Mouse (Mus musculus): Measurements from ENCODE around the gene Trak1. TPM values are rescaled to one million over a fixed set of nuclear protein-coding genes. Genes with fewer than 3 reads are reported as not detected.

The Trak1 gene
- total RNA-seq, 1 experiment: 18.9 TPM

- Histone ChIP-seq H3K4me1 (ENCODE audit: control insufficient read depth in 2 of 2, insufficient read depth in 2 of 2, low read length in 2 of 2, poor library complexity in 1 of 2) (peaks cover 0 to 5% of the 10 kb centered on the region in 2 experiments; a peak in 1 of 4 replicates), H3K27ac (ENCODE audit: insufficient read depth, low read depth, low read length, poor library complexity, severe bottlenecking) (no peak overlapping the region), H3K36me3 (ENCODE audit: control insufficient read depth, insufficient read depth, low read length, poor library complexity, severe bottlenecking) (peaks cover 5% of the 10 kb centered on the region; the same call in 1 of the 2 replicates), H3K9me3 (ENCODE audit: control insufficient read depth, insufficient read depth, low read depth, low read length) (no peaks in the 10 kb centered on the region), H3K4me3 (ENCODE audit: insufficient read depth in 1 of 2, low read depth in 1 of 2, low read length in 2 of 2, poor library complexity in 1 of 2, severe bottlenecking in 1 of 2) (no peak overlapping the region), H3K9ac (ENCODE audit: insufficient read depth, low read depth, low read length, poor library complexity, severe bottlenecking) (no peak overlapping the region)
- DNase-seq (ENCODE audit: low read depth, low spot score): no peak
- TF ChIP-seq ZC3H11A (IDR thresholded peaks at IDR 0.05; ENCODE audit: borderline replicate concordance, low read depth, low read length) (no peak), HCFC1 (IDR thresholded peaks at IDR 0.05; ENCODE audit: borderline replicate concordance, insufficient read depth, low read length) (no peak), CHD2 (IDR thresholded peaks at IDR 0.05; ENCODE audit: low read depth, low read length) (no peak), MAFK (IDR thresholded peaks at IDR 0.05; ENCODE audit: insufficient read depth, low read depth, low read length) (no peak), ZNF384 (IDR thresholded peaks at IDR 0.05; ENCODE audit: low read depth, low read length) (no peak)
- in situ Hi-C loops (cut with MboI; ENCODE audit: low sequenced_read_pairs in 2 of 2, unreplicated experiment in 2 of 2): no loop called here
Measured at GRCm38 (mm10) chr9:121394882-121395281, 97.6 kb downstream of the Trak1 start.

- Histone ChIP-seq H3K4me1 (ENCODE audit: control insufficient read depth in 2 of 2, insufficient read depth in 2 of 2, low read length in 2 of 2, poor library complexity in 1 of 2) (peaks cover 0 to 5% of the 10 kb centered on the region in 2 experiments; a peak in 1 of 4 replicates), H3K9ac (ENCODE audit: insufficient read depth, low read depth, low read length, poor library complexity, severe bottlenecking) (no peak overlapping the region), H3K9me3 (ENCODE audit: control insufficient read depth, insufficient read depth, low read depth, low read length) (no peaks in the 10 kb centered on the region), H3K27ac (ENCODE audit: insufficient read depth, low read depth, low read length, poor library complexity, severe bottlenecking) (no peak overlapping the region), H3K4me3 (ENCODE audit: insufficient read depth in 1 of 2, low read depth in 1 of 2, low read length in 2 of 2, poor library complexity in 1 of 2, severe bottlenecking in 1 of 2) (no peak overlapping the region), H3K36me3 (ENCODE audit: control insufficient read depth, insufficient read depth, low read length, poor library complexity, severe bottlenecking) (peaks cover 5% of the 10 kb centered on the region; the same call in 1 of the 2 replicates)
- no peak for DNase-seq (ENCODE audit: low read depth, low spot score)
- in situ Hi-C loops (cut with MboI; ENCODE audit: low sequenced_read_pairs in 2 of 2, unreplicated experiment in 2 of 2): no loop called here
- TF ChIP-seq HCFC1 (IDR thresholded peaks at IDR 0.05; ENCODE audit: borderline replicate concordance, insufficient read depth, low read length): no peak
- TF ChIP-seq ZNF384 (IDR thresholded peaks at IDR 0.05; ENCODE audit: low read depth, low read length): no peak
- no peak for TF ChIP-seq CHD2 (IDR thresholded peaks at IDR 0.05; ENCODE audit: low read depth, low read length)
Measured at GRCm38 (mm10) chr9:121395812-121396211, 98.5 kb downstream of the Trak1 start.

- in situ Hi-C loops (cut with MboI; ENCODE audit: low sequenced_read_pairs in 2 of 2, unreplicated experiment in 2 of 2): no loop called here
- Histone ChIP-seq H3K4me3 (ENCODE audit: insufficient read depth in 1 of 2, low read depth in 1 of 2, low read length in 2 of 2, poor library complexity in 1 of 2, severe bottlenecking in 1 of 2) (no peak overlapping the region), H3K9ac (ENCODE audit: insufficient read depth, low read depth, low read length, poor library complexity, severe bottlenecking) (no peak overlapping the region), H3K36me3 (ENCODE audit: control insufficient read depth, insufficient read depth, low read length, poor library complexity, severe bottlenecking) (peaks cover 5% of the 10 kb centered on the region; the same call in 1 of the 2 replicates), H3K9me3 (ENCODE audit: control insufficient read depth, insufficient read depth, low read depth, low read length) (no peaks in the 10 kb centered on the region), H3K27ac (ENCODE audit: insufficient read depth, low read depth, low read length, poor library complexity, severe bottlenecking) (no peak overlapping the region), H3K4me1 (ENCODE audit: control insufficient read depth in 2 of 2, insufficient read depth in 2 of 2, low read length in 2 of 2, poor library complexity in 1 of 2) (peaks cover 0 to 5% of the 10 kb centered on the region in 2 experiments; a peak in 1 of 4 replicates)
- TF ChIP-seq MAFK (IDR thresholded peaks at IDR 0.05; ENCODE audit: insufficient read depth, low read depth, low read length) (no peak), HCFC1 (IDR thresholded peaks at IDR 0.05; ENCODE audit: borderline replicate concordance, insufficient read depth, low read length) (no peak), CHD2 (IDR thresholded peaks at IDR 0.05; ENCODE audit: low read depth, low read length) (no peak), ZC3H11A (IDR thresholded peaks at IDR 0.05; ENCODE audit: borderline replicate concordance, low read depth, low read length) (no peak), ZNF384 (IDR thresholded peaks at IDR 0.05; ENCODE audit: low read depth, low read length) (no peak)
- no peak for DNase-seq (ENCODE audit: low read depth, low spot score)
Measured at GRCm38 (mm10) chr9:121398100-121398760, 100.9 kb downstream of the Trak1 start.

- TF ChIP-seq CHD2 (IDR thresholded peaks at IDR 0.05; ENCODE audit: low read depth, low read length) (no peak), MAFK (IDR thresholded peaks at IDR 0.05; ENCODE audit: insufficient read depth, low read depth, low read length) (no peak), ZC3H11A (IDR thresholded peaks at IDR 0.05; ENCODE audit: borderline replicate concordance, low read depth, low read length) (no peak), ZNF384 (IDR thresholded peaks at IDR 0.05; ENCODE audit: low read depth, low read length) (no peak), HCFC1 (IDR thresholded peaks at IDR 0.05; ENCODE audit: borderline replicate concordance, insufficient read depth, low read length) (no peak)
- H3K4me1 ChIP-seq (ENCODE audit: control insufficient read depth in 2 of 2, insufficient read depth in 2 of 2, low read length in 2 of 2, poor library complexity in 1 of 2): peaks cover 0 to 5% of the 10 kb centered on the region in 2 experiments; a peak in 1 of 4 replicates
- in situ Hi-C loops (cut with MboI; ENCODE audit: low sequenced_read_pairs in 2 of 2, unreplicated experiment in 2 of 2): no loop called here
Measured at GRCm38 (mm10) chr9:121398761-121399160, 101.5 kb downstream of the Trak1 start.

More at GRCm38 (mm10) chr9:121398761-121399160, 101.5 kb downstream of the Trak1 start:
- no peak for DNase-seq (ENCODE audit: low read depth, low spot score)
- no peak overlapping the region for H3K27ac ChIP-seq (ENCODE audit: insufficient read depth, low read depth, low read length, poor library complexity, severe bottlenecking)
- peaks cover 5% of the 10 kb centered on the region; the same call in 1 of the 2 replicates for H3K36me3 ChIP-seq (ENCODE audit: control insufficient read depth, insufficient read depth, low read length, poor library complexity, severe bottlenecking)
- no peak overlapping the region for H3K4me3 ChIP-seq (ENCODE audit: insufficient read depth in 1 of 2, low read depth in 1 of 2, low read length in 2 of 2, poor library complexity in 1 of 2, severe bottlenecking in 1 of 2)
- H3K9ac ChIP-seq (ENCODE audit: insufficient read depth, low read depth, low read length, poor library complexity, severe bottlenecking): no peak overlapping the region
- H3K9me3 ChIP-seq (ENCODE audit: control insufficient read depth, insufficient read depth, low read depth, low read length): no peaks in the 10 kb centered on the region

Data from ES-E14 (cell line).